ENCODE assay signal across 9 mouse cellular contexts in genomic region chr13:9198728-9199464, GRCm38 (mm10).
DNase-seq lines count a peak whose midpoint lies in the region; ATAC-seq and TF ChIP-seq lines count a peak whose summit lies in the region.
"Had no signal": no experiment of that assay in that cellular context is flagged by ENCODE, and none has a peak within 500 bp of the region (broad histone marks: within the 10 kb centered on the region; RNA-seq: fewer than 3 reads in every experiment).

No protein-coding gene starts in this region.

- no peaks in the 10 kb centered on the region for H3K9me3 ChIP-seq in forebrain, embryonic 12.5 days
- H3K9me3 ChIP-seq in limb, embryonic 13.5 days, result no peaks in the 10 kb centered on the region
- no peaks in the 10 kb centered on the region for H3K9me3 ChIP-seq in midbrain, embryonic 16.5 days (replicated peaks; ENCODE audit: control insufficient read depth, low read length, poor library complexity, severe bottlenecking)

- no peak overlapping the region for H3K4me3 ChIP-seq in kidney, adult 2 months (ENCODE audit: insufficient read depth, low read depth, low read length)
- no peak overlapping the region for H3K4me3 ChIP-seq in forebrain, embryonic 12.5 days (replicated peaks)
- no peak overlapping the region for H3K4me3 ChIP-seq in limb, embryonic 13.5 days
- no peak overlapping the region for H3K4me3 ChIP-seq in midbrain, embryonic 16.5 days (ENCODE audit: low read depth, low read length)
- H3K4me3 ChIP-seq: left cerebral cortex, adult 2 months had no signal

- ATAC-seq in forebrain, embryonic 12.5 days (ENCODE audit: low FRiP score), result peak; percentile 84
- ATAC-seq in limb, embryonic 13.5 days (ENCODE audit: low FRiP score, low read depth), result peak; percentile 84
- peak; percentile 83 for ATAC-seq in midbrain, embryonic 16.5 days

- 33% methylated on average over 19 of the region's 19 CpGs for WGBS in kidney, adult 2 months
- 41% methylated on average over 19 of the region's 19 CpGs for WGBS in forebrain, embryonic 12.5 days
- WGBS in limb, embryonic 13.5 days, result 34% methylated on average over 19 of the region's 19 CpGs
- 39% methylated on average over 19 of the region's 19 CpGs for WGBS in midbrain, embryonic 16.5 days

- H3K4me2 ChIP-seq in forebrain, embryonic 12.5 days, result peak overlapping the region; percentile 37
- peak overlapping the region; percentile 53 for H3K4me2 ChIP-seq in limb, embryonic 13.5 days (replicated peaks)
- peak overlapping the region; percentile 31 for H3K4me2 ChIP-seq in midbrain, embryonic 16.5 days (ENCODE audit: low read length)

- no peak for TF ChIP-seq POLR2A in kidney, adult 2 months (IDR thresholded peaks at IDR 0.05; ENCODE audit: low read depth, low read length)

- no peak overlapping the region for H3K9ac ChIP-seq in forebrain, embryonic 12.5 days
- no peak overlapping the region for H3K9ac ChIP-seq in limb, embryonic 13.5 days
- H3K9ac ChIP-seq in midbrain, embryonic 16.5 days (ENCODE audit: low read depth, low read length), result no peak overlapping the region

- no peak overlapping the region for H3K27ac ChIP-seq in kidney, adult 2 months (ENCODE audit: insufficient read depth, low read depth, low read length)
- no peak overlapping the region for H3K27ac ChIP-seq in forebrain, embryonic 12.5 days
- no peak overlapping the region for H3K27ac ChIP-seq in limb, embryonic 13.5 days
- H3K27ac ChIP-seq in midbrain, embryonic 16.5 days (ENCODE audit: low read length), result no peak overlapping the region
- H3K27ac ChIP-seq: left cerebral cortex, adult 2 months had no signal

- no peaks in the 10 kb centered on the region for H3K36me3 ChIP-seq in kidney, adult 2 months (ENCODE audit: control insufficient read depth, insufficient read depth, low read length)
- H3K36me3 ChIP-seq in forebrain, embryonic 12.5 days (replicated peaks), result no peaks in the 10 kb centered on the region
- H3K36me3 ChIP-seq in limb, embryonic 13.5 days, result no peaks in the 10 kb centered on the region
- no peaks in the 10 kb centered on the region for H3K36me3 ChIP-seq in midbrain, embryonic 16.5 days (ENCODE audit: control insufficient read depth, insufficient read depth, low read length)

- DNase-seq in kidney, adult 2 months, result peak; percentile 51
- DNase-seq in kidney, adult 18-20 months, result no peak
- no peak for DNase-seq in right cerebral cortex, postnatal 25 days
- DNase-seq in frontal cortex, adult 2 months (ENCODE audit: extremely low spot score in 1 of 2, low spot score in 1 of 2), result no peak
- no peak for DNase-seq in spleen, adult 18-20 months

- no peaks in the 10 kb centered on the region for H3K27me3 ChIP-seq in kidney, adult 2 months (replicated peaks; ENCODE audit: control insufficient read depth, insufficient read depth, low read length)
- H3K27me3 ChIP-seq in forebrain, embryonic 12.5 days, result no peaks in the 10 kb centered on the region
- no peaks in the 10 kb centered on the region for H3K27me3 ChIP-seq in limb, embryonic 13.5 days
- no peaks in the 10 kb centered on the region for H3K27me3 ChIP-seq in midbrain, embryonic 16.5 days (ENCODE audit: control insufficient read depth, insufficient read depth, low read depth, low read length)

- TF ChIP-seq CTCF in kidney, adult 2 months (conservative IDR thresholded peaks at IDR 0.05; ENCODE audit: insufficient read depth, insufficient read length, low read depth, low read length), result no peak

- H3K4me1 ChIP-seq in kidney, adult 2 months (ENCODE audit: control insufficient read depth, insufficient read depth, low read length), result 0 out of 2 replicates have a peak, but pooled peaks cover 4% of the 10 kb centered on the region
- H3K4me1 ChIP-seq in forebrain, embryonic 12.5 days, result peaks cover 10% of the 10 kb centered on the region
- peaks cover 8% of the 10 kb centered on the region; the same call in 1 of the 2 replicates for H3K4me1 ChIP-seq in limb, embryonic 13.5 days
- no peaks in the 10 kb centered on the region for H3K4me1 ChIP-seq in midbrain, embryonic 16.5 days (ENCODE audit: control insufficient read depth, insufficient read depth, low read length)
